Mouse (Mus musculus) c-Kit-positive CD71-negative TER-119-negative erythroid progenitor cells, embryonic 14.5 days (primary cell): ENCODE results near the gene Irf8.
A peak's percentile ranks its signal among the peaks of the same experiment; 100 is the strongest.

Source experiments
- DNase-seq: peaks from one replicate; pipeline ENCODE4 v3.0.0-alpha.2; 2013; ENCODE audit warnings: low read depth

Irf8 gene

DNA sequence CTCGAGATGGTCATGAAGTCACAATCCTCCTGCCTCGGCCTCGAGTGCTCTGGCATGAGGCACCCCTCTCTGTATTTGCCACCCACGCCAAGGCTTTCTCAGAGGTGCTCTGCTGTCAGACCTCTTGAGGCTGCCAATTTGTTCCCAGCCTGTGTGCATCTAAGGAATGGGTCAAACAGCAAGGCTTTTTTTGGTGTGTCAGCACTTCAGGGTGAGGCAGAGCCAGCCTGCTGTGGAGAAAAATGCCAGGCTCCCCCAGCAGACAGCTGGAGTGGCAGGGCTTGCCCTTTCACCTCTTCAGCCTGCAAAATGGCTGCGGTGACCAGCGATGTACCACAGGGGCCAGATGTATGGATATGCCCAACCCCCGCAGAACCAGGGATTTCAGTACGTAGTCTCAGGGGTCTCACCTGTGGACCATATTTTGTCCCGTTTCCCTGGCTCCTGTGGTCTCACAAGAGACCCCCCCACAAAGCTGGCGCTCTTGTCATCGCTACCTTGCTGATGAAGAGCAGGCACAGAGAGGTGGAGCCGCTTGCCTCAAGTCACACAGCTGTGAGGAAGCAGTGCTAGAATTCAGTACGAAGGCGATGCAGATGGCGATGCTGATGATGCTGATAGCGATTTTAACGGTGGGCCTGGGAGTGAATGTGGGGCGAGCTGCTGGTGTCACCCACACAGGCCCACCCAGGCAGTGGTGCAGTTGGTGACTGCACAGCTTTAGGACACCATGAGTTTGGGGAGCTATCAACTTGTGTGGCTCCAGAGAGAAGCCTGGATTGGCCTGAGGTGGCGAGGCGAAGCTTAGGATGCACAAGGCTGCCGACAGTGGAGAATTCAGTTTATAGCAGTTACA, 15.3 kb downstream of the Irf8 start:
- DNase-seq, result no peak

DNA sequence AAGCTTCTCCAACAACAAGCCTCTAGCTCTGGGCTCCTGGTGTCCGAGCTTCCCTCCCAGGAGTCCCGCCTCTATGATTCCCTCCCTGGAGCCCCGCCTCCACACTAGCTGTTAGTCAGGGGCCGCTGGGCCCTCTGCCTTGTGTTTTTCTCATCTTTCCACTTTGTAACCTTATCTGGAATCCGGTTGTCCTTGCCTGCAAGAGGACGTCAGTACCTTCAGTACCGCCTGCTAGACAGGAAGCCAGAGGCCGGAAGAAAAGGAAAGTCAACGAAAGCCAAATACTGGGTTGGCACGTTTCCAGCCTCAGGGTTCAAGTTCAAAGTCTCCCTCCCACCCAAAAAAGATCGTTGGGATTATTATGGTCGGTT, 15.9 kb downstream of the Irf8 start:
- peak; percentile 24 for DNase-seq

DNA sequence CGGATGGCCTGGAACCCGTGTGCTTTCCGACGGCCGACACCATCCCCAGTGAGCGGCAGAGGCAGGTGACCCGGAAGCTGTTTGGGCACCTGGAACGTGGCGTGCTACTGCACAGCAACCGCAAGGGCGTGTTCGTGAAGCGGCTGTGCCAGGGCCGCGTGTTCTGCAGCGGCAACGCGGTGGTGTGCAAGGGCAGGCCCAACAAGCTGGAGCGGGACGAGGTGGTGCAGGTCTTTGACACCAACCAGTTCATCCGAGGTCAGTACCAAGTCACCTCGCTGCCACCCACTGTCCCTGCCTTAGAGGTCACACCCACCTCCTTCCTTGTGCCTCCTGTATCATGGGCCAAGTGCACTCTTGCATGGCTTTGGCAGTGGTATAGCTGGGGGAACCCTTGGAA, 17.3 kb downstream of the Irf8 start:
- DNase-seq, result no peak

DNA sequence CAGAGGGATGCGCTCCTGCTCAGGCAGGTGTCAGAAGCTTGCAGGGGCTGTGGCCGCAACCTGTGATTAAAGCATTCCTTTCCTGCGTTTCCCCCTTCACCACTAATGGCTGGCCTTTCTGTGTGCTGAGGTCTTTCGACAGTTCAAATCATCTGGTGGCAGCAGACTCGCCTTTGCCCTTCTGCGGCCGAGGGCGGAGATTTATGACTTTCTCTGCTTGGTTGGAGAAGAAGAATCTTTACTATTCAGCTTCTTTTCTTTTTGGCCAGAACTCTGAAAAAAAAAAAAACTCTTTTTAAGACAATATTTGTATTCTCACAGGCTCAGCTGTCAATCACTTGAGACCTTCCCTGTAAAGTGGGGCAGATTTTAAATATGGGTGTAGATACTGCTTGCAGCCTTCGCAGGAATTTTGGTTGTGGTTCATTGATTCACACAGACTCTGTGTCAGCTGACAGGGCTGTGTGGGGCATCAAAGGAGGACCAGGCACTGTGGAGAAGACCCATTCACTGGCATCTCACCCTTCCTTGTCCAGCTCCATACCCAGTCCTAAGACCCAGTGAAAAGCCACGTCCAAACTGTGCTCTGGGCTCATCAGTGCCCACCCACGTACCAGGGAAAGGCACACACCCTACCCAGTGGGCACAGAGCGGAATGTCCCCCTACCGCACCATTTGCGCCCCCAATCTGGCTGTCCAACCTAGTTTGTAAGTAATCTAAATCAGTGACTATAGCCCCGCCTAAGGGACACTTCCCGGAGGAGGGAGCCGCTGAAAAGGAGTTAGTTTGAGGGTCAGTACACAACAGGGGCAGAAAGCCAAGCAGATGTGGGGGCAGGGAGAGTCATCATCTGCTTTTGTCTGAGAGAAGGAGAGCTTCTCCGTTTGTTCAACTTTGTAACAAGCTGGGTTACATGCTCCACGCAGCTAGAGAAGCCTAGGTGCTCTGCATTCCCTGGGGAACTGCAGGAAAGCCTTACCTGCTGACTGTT, 19.4 kb downstream of the Irf8 start:
- no peak for DNase-seq

DNA sequence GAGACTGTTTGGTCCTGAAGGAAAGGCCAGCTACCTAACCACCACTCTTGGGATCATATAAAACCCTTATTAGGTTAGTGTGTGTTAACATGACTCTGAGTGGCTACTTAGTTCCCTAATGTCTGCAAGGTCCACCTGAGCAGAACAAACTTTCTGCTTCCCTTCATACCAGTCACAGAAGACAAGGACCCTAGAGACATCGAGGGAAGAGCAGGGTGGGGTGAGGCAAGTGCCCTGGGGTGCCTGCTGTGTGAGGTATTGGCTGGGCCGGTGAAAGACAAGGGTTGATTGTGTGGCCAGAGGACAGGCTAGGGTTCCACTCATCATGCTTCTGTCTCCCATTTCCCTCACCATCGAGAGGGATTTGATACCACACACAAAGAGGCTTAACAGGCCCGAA, 21.8 kb downstream of the Irf8 start:
- no peak for DNase-seq

DNA sequence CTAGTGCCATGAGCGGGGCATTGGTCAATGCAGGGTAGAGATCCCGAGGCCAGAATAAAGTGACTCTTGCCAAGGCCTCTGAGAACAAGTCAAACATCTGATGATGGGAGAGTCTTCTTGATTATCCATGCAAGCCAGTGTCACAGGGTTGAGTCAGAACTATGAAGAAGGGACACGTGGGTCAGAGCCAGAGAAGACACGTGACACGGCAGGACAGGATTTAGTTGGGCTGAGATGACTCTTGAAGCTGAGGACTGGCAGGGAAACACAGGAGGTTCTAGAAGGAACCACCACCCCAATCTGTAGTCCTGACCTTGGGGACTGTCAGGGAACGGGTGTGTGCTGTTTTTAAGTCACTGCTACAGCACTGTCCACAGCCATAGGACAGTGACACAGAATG, 23.7 kb downstream of the Irf8 start:
- no peak for DNase-seq

DNA sequence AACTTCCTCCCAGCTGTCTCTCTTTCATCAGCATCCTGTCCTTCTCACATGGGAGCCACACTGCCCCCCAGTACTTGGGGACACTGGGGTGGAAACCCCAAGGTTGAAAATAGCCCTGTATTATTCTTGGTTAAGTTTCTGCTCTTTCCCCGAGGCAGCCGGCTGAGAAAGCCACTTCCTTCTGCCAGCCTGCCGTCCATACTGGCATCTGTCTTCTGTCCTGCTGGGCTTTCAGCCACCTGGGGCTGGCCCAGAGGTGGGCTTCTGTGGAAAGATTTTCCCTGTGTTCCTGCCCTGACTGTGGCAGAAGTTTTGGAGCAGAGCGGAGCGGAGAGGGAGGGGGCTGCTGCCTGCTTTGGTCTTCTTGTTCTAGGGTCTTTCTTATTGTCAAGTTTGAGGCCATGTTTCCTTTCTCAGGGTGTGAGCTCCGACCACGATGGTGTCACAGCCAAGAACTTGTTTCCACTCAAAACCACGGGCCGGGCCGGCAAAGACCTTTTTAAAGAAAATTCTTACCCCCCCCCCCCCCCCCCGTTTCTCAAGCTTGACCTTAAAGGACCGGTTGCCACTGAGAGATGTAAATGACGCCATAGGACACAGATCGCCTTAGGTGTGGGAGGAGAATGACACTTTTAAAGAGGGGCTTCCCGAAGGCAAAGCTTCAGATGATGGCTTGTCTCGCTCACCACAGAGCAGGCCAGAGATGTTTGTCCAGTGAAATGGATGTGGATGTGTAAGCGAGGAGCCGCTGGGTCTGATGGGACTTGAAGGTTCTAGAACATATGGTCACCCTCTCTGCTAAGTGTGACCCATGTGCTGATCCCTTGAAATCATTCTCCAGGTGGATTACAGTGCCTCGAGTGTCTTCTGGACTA, 24.4 kb downstream of the Irf8 start:
- DNase-seq, result no peak

DNA sequence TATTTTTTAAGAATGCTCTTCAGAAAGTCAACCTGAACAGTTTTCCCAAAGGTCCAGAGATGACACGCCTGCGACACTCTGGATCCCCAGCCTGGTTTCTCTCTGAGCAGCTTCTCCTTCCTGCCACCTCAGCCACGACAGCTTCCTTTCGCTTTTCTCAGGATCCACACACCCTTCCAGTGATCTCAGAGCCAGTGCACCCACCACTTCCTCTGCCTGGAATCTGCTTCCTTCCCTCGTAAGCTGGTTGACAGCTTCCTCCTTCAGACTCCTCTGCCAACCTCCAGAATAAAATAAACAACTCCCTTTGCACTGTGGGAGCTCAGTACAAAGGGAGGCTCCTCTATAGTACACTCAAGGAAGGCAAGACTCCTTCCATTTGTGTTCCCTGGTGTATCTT, 27.1 kb downstream of the Irf8 start:
- DNase-seq, result no peak

DNA sequence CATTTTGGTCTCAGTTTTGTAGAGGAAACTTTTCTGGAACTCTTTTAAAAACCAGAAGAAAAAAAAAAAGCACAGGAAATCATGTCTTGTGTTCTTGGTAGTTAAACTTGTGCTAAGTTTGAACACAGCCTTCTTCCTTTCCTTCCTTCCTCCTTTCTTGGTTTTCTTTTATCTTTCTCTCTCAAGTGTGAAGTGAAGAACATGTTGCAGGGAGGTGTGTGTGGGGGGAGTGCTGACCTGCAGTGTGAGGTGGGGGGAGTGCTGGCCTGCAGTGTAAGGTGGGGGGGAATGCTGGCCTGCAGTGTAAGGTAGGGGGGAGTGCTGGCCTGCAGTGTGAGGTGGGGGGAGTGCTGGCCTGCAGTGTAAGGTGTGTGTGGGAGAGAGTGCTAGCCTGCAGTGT, 28.5 kb downstream of the Irf8 start:
- no peak for DNase-seq

DNA sequence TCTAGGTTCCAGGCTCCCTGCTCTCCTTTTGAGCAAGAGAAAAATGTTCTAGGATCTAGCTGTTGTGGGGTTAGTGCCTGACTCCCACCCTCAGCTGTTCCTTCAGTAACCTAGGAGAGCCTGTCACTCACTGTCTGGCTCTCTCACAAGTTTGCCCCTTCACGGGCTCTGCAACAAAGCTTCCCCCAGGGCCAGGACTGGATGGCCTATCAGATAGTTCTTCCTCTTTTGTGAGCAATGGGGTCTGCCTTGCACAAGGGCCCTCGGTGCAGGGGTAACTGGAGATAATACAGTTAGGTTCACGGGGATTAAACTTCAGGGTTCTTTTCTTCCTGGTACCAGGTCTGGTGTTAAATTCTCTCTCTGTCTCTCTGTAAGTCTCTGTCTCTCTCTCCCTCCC, 30.5 kb downstream of the Irf8 start:
- DNase-seq, result peak; percentile 28

DNA sequence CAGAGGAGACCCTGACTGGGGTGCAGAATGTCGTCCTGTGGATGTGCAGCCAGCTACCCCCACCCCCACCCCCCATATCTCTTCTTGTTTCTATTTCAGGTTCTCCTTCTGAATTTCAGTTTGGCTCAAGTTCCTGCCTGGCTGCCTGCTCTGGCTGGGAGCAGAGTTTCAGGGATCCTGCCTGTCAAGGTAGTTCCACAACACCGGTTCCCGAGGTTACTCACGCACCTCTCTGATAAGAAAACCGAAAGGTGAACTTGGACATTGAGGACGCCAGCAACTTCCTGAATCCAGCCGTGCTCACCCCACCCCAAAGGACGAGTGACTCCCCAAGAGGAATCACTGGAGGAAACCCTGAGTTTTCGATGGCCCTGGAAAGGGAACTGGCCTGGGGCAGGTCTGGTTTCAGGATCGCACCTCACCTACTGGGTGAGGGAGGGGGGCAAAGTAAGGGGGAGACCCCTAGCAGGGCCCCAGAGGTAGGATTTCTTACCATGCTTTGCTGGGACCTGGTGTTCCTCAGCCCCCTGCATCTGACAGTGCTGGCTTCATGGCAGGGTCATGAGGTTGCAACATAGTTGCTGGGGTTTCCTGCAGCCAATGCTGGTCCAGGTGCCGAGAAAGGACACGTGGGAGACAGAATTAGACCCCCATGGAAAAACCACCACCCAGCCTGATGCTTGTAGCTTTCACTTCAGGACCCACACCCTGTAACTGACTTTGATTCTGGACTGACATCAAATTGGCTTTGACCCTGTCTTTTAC, 32.5 kb downstream of the Irf8 start:
- DNase-seq, result no peak

DNA sequence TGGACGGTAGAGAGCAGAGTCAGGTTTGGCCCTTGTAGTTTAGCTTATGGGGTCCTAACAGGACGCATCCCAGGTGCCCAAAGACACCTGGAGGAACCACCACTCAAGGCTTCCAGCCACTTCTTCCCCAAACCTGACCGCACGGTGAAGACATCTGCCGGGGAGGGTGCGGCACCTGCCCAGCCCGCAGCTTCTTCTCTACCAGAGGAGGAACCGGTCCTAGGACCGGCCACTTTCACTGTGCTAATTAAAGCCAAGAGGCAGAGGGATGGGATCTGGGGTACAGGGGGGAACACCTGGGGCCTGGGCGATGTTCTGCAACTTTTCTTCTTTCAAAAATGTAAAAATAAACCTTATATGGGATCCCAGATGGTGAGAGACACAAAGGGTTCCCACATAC, 41.0 kb downstream of the Irf8 start:
- no peak for DNase-seq

DNA sequence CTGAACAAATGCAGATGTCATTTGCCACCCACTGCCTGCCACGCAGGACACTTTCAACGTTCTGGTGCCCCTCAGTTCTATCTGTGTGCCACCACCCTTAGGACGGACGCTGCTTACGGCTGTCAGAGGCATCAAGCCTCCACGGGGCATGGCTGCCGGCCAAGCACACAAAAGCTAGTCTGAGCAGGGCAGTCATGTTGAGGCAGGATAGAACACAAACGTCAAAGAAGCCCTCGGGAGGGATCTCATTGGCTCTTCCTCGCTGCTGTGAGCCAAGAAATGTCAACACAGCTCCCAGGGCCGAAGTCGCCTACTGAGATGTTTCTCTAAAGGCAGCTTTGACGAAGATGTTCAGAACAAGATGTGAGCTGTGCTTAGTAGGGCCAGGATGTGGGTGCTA, 41.6 kb downstream of the Irf8 start:
- no peak for DNase-seq

DNA sequence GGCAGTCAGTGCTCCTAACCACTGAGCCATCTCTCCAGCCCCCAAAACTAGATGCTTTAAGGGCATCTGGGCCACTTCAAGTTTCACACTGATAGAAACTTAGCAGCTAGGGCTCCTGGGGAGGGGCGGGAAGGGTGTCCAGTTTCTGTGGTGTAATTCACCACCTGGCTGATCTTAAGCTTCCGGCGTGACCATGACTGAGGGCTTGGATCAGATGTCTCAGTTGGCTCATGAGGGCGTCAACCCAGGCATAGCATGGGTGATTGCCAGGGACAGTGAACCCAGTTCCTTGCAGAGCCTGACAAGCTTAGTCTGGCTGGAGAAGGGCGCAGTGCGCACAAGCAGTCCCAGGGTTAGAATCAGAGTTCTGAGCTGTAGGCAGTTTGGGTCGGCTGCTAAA, 42.9 kb downstream of the Irf8 start:
- DNase-seq, result no peak

DNA sequence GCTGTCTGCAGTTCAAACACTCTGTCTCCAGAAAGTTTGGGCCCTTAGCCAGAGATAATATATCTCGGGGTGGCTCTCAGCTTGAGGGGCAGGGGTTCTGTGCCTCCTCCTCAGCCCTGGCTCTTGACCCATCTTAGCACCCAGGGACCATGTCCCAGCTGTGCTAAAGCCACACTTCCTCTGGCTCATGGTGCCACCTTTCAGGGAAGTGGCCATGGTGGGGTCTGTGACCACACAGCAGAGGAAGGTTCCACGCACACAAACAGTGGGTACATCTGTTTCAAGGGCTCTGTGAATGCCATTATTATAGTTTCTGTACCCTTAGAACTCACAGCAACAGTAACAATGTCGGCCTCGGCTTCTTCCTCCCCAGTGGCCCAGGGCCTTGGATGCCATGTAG, 47.6 kb downstream of the Irf8 start:
- DNase-seq, result no peak

DNA sequence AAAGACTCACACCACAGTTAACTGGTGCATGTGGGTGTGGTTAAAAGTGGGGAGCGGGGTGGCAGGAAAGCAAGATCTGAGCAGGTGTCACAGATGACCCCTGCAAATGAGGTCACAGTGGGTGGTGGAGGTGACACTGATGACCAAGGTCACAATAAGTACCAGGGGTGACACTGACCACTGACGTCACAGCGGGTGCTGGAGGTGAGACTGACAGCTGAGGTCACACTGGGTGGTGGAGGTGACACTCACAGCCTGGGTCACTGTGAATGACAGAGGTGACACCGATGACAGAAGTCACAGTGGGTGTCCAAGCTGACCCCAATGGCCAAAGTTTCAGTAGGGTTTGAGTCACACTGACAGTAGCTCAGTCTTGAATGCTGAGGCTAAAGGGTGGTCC, 50.6 kb downstream of the Irf8 start:
- no peak for DNase-seq

DNA sequence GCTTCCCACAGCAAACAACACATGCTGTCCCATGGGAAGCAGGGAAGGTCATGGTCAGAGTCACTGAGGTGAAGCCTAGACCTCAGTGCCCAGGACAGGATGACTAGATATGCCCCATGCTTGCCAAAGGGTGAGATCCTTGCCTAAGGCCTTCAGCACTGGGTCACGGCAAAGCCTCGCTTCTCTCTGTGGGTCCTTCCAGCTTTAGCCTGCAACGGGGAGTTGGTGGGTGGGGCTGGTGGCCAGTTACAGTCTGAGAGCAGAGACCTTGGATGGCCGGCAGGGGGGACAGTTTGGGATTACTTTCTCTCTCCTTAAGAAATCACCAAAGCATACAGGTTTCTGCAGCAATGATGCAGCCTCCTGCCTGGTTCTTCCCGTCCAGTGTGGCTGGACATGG, 51.5 kb downstream of the Irf8 start:
- DNase-seq, result no peak

DNA sequence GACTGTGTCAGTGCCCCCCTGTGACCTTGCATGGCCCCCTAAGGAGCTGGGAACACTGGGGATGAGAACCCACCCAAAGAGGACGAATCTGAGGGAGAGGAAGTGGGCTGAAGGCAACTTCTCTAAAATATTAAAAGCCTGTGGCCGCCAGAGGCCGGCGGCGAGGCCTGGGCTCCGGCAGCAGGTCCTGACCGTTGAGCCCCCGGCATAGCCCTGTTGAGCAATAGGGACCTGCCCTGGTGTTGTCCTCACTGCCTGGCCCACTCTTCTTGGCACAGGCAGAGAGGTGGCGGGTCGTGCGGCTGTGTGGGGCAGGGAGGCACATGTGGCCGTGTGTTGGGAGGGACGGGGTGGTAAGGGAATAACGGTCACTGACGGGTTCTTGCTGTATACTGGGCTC, 56.6 kb downstream of the Irf8 start:
- DNase-seq, result peak; percentile 28

DNA sequence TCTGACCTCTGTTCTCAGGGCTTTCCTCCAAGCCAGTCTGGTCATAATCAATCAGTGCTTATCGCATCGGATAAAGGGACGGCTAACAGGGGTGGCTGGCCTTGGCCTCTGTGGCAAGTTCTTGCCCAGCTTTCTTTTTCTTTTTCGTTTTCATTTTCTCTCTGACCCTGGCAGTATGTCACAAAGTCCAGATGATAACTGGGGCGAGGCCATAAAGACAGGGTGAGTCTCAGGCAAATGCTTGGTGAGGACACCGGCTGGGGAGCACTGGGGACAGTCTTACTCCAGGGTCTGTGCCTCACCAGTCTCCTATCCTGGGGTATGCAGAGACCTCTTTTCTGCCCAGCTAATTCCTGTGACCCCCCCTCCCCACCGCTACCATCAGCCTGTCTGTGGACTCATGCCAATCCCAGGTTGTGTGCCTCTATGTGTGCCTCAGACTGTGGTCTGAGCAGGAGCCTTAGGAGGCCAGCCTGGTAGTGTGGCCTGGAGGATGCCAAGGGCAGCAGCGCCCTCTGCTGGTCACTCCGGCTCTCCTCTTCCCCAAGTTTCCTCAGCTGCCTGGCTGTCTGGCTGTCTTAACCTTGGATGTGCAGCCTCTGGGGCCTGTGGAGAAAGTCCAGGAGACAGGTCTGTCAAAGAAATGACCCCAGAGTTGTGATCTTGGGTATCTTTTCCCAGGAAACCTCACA, 59.9 kb downstream of the Irf8 start:
- peak; percentile 68 for DNase-seq

DNA sequence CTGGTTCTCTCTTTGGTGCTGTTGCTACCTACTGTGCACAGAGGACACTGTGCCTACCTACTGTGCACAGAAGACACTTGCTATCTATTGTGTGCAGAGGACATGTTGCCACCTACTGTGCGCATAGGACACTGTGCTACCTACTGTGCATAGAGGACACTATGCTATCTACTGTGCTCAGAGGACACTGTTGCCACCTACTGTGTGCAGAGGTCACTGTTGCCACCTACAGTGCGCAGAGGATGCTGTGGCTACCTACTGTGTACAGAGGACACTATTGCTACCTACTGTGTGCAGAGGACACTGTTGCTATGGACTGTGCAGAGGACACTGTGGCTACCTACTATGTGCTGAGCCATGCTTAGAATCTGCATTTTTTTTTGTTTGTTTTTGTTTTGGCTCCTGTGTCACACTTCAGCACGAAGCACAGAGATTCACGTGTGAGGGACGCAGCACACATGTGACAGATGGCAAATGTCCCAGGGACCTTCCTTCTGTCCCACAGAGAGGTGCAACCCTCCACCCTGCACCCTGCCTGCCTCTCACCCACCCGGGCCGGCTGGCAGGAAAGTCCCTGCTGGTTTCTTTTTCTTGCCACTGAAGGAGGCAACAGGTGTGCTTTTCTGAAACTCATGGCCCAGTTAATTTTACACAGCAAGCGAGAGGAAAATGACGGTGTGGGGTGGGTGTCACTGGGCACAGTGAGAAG, 61.0 kb downstream of the Irf8 start:
- no peak for DNase-seq
